Mouse (Mus musculus): ENCODE measurements at regions not wholly inside any gene's neighbourhood (a gene's known extent, or its start where the extent isn't known, plus 50 kb on each side); places are given as distances from the start of the nearest gene placed in this dataset.
A peak's percentile ranks its signal among the peaks of the same experiment; 100 is the strongest.

DNA sequence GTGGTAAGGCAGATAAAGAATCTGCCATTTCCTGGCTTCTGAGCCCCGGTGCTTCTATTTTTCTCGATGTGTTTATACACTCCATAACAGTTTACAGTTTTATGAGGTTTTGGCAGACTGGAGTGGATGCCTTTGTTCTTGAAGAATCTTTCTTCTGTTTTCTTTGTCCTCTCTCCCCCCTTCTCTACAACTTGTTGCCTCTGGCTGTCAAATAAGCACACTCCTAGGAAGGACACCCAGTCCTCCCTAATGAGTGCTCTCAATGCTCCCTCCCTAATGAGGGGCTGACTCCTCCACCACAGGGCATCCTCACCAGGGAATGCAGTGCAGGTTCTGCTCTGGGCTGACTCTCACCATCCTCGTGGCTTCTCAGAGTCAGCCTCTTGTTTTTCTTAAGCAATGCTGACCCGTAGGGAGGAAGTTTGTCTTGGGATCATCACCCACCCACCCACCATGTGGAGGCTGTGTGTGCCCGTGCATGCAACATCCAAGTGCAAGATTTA is 486.9 kb upstream of the Tbx3 start:
- H3K4me3 ChIP-seq (ENCODE audit: low read depth, low read length): no peak overlapping the region
- ATAC-seq: no peak
- H3K27me3 ChIP-seq (ENCODE audit: insufficient read depth, low read length): no peaks in the 10 kb centered on the region
- no peaks in the 10 kb centered on the region for H3K36me3 ChIP-seq (replicated peaks; ENCODE audit: insufficient read depth, low read length)
- H3K9me3 ChIP-seq (ENCODE audit: low read length): no peaks in the 10 kb centered on the region
- no peaks in the 10 kb centered on the region for H3K4me1 ChIP-seq (ENCODE audit: insufficient read depth)
- 31% methylated on average over 5 of the region's 5 CpGs for WGBS (ENCODE audit: insufficient replicate concordance)
- H3K27ac ChIP-seq (ENCODE audit: low read depth): no peak overlapping the region
- no peak overlapping the region for H3K9ac ChIP-seq (replicated peaks)
- DNase-seq: no peak
- no peak for TF ChIP-seq EP300 (IDR thresholded peaks at IDR 0.05; ENCODE audit: low read depth)
- no peak for TF ChIP-seq CTCF (IDR thresholded peaks at IDR 0.05; ENCODE audit: low read depth)
- H3K4me2 ChIP-seq (ENCODE audit: low read depth, low read length): no peak overlapping the region

DNA sequence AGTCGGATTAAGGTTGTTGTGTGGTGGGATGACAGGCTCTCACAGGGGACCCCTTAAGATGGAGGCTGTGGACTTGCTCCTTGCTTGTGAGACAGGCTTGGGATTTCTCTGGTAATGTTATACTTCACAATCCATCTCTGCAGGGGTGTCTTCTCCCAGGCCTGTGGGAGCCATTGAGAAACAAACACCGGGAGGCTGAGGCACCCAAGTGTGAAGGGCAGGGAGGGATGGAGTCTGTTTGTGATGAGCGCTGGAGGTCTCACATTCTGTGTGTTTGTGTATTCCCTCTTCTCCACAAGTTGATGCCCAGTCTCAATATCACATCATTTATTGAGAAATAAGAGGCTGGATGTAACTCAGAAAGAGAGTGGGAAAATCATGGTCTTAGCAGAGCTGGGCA is 483.9 kb upstream of the Tbx3 start:
- WGBS (ENCODE audit: insufficient replicate concordance): 57% methylated on average over 3 of the region's 3 CpGs
- DNase-seq: no peak
- Histone ChIP-seq H3K36me3 (replicated peaks; ENCODE audit: insufficient read depth, low read length) (no peaks in the 10 kb centered on the region), H3K9me3 (ENCODE audit: low read length) (peaks cover 3% of the 10 kb centered on the region; the same call in 1 of the 2 replicates), H3K4me2 (ENCODE audit: low read depth, low read length) (no peak overlapping the region), H3K4me3 (ENCODE audit: low read depth, low read length) (no peak overlapping the region), H3K9ac (replicated peaks) (no peak overlapping the region), H3K27me3 (ENCODE audit: insufficient read depth, low read length) (no peaks in the 10 kb centered on the region), H3K27ac (ENCODE audit: low read depth) (no peak overlapping the region), H3K4me1 (ENCODE audit: insufficient read depth) (no peaks in the 10 kb centered on the region)
- no peak for ATAC-seq
- TF ChIP-seq EP300 (IDR thresholded peaks at IDR 0.05; ENCODE audit: low read depth) (no peak), CTCF (IDR thresholded peaks at IDR 0.05; ENCODE audit: low read depth) (no peak)

DNA sequence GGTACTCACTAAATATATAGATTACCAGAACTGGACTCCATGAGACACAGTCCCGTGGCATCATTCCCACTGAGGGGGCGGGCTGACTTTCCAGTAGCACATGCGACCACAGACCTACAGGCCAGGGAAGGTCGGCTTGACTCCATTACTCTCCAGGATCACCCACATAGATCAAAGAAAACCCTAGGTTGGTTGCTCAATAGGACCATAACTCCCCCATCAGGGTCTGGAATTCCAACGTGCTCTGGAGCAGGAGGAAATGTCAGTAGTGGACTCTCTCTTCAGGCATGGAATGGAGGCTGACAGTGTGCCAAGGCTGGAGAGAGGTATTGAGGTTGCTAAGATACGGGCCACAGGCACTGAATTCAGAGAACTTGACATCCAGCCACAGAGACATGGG is 482.0 kb upstream of the Tbx3 start:
- DNase-seq: no peak

DNA sequence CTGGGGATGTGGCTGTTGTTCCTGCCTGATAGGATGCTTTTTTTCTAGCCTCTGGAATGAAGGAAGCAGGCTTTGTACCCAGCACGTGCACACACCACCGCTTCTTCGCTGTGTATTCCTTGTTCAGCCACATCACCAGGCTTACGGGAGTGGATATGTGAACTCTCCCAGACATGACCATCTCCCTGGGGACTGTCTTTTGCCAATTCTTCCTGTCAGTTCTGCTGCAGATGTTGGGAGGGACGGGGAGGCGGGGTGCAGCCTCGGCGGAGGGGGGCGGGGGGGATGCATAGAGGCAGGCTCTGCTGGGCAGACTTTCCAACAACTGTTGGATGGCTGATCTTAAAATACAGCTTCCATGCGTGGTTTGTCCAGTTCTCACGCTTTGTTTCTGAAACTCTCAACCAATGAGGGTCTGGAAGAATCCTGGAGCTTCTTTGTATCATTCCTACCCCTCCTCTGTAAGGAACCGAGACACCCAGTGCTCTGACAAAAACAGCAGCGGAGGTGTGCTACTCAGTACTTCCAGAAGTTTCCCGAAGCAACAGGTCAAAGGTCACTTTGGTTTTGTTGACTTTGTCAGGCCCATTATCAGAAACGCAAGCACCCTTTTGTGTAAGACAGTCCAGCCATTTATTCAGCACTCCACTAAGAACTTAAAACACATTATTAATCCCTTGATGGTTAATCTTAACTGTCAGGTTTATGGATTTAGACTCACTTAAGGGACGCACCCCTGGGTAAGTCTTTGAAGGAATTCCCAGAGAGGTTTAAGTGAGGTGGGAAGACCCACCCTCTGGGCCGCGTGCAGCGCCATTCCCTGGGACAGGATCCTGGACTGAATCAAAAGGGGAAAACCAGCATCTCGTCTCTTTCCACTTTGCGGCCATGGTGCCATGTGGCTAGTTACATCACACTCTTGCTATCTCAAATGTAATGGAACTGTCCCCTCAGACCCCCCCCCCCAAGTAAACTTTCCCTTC is 476.5 kb upstream of the Tbx3 start:
- Histone ChIP-seq H3K36me3 (replicated peaks; ENCODE audit: insufficient read depth, low read length) (no peaks in the 10 kb centered on the region), H3K9me3 (ENCODE audit: low read length) (peaks cover 3% of the 10 kb centered on the region; the same call in 1 of the 2 replicates), H3K4me1 (ENCODE audit: insufficient read depth) (no peaks in the 10 kb centered on the region), H3K4me2 (ENCODE audit: low read depth, low read length) (no peak overlapping the region), H3K9ac (replicated peaks) (no peak overlapping the region), H3K27ac (ENCODE audit: low read depth) (no peak overlapping the region), H3K4me3 (ENCODE audit: low read depth, low read length) (no peak overlapping the region), H3K27me3 (ENCODE audit: insufficient read depth, low read length) (no peaks in the 10 kb centered on the region)
- WGBS (ENCODE audit: insufficient replicate concordance): 65% methylated on average over 21 of the region's 21 CpGs
- ATAC-seq (no peak), DNase-seq (no peak)
- no peak for TF ChIP-seq CTCF (IDR thresholded peaks at IDR 0.05; ENCODE audit: low read depth)
- no peak for TF ChIP-seq EP300 (IDR thresholded peaks at IDR 0.05; ENCODE audit: low read depth)

More for the DNA sequence above, 482.0 kb upstream of the Tbx3 start:
- Histone ChIP-seq H3K4me2 (ENCODE audit: low read depth, low read length) (no peak overlapping the region), H3K4me1 (ENCODE audit: insufficient read depth) (no peaks in the 10 kb centered on the region), H3K27me3 (ENCODE audit: insufficient read depth, low read length) (no peaks in the 10 kb centered on the region), H3K36me3 (replicated peaks; ENCODE audit: insufficient read depth, low read length) (no peaks in the 10 kb centered on the region), H3K9ac (replicated peaks) (no peak overlapping the region), H3K4me3 (ENCODE audit: low read depth, low read length) (no peak overlapping the region), H3K27ac (ENCODE audit: low read depth) (no peak overlapping the region), H3K9me3 (ENCODE audit: low read length) (peaks cover 3% of the 10 kb centered on the region; the same call in 1 of the 2 replicates)
- ATAC-seq: no peak
- WGBS (ENCODE audit: insufficient replicate concordance): 44% methylated on average over 6 of the region's 6 CpGs
- TF ChIP-seq CTCF (IDR thresholded peaks at IDR 0.05; ENCODE audit: low read depth) (no peak), EP300 (IDR thresholded peaks at IDR 0.05; ENCODE audit: low read depth) (no peak)

DNA sequence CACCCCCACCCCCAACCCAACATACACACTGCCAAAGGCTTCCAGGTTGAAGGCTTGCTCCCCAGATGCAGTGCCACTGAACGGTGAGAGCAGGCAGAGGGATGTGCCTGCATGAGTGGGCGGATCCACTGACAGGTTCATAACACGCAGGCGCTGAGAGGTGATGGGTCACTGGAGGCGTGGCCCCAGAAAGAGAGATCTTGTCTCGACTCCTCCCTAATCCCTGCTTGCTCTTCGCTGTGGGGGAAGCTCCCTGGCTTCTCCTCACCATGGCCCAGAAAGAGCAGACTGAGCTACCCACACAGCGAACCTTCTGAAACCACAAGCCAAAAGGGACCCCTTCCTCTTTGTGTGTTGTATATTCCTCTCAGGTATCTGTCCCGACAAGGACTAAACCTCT is 470.6 kb upstream of the Tbx3 start:
- H3K4me3 ChIP-seq (ENCODE audit: low read depth, low read length): no peak overlapping the region
- no peaks in the 10 kb centered on the region for H3K4me1 ChIP-seq (ENCODE audit: insufficient read depth)
- DNase-seq (peak; percentile 22), ATAC-seq (peak; percentile 41; the same call in 1 of the 2 replicates)
- H3K4me2 ChIP-seq (ENCODE audit: low read depth, low read length): no peak overlapping the region
- no peak for TF ChIP-seq CTCF (IDR thresholded peaks at IDR 0.05; ENCODE audit: low read depth)
- TF ChIP-seq EP300 (IDR thresholded peaks at IDR 0.05; ENCODE audit: low read depth): no peak
- no peak overlapping the region for H3K9ac ChIP-seq (replicated peaks)
- H3K27ac ChIP-seq (ENCODE audit: low read depth): no peak overlapping the region
- no peaks in the 10 kb centered on the region for H3K27me3 ChIP-seq (ENCODE audit: insufficient read depth, low read length)
- no peaks in the 10 kb centered on the region for H3K9me3 ChIP-seq (ENCODE audit: low read length)
- 22% methylated on average over 9 of the region's 9 CpGs for WGBS (ENCODE audit: insufficient replicate concordance)
- H3K36me3 ChIP-seq (replicated peaks; ENCODE audit: insufficient read depth, low read length): no peaks in the 10 kb centered on the region

DNA sequence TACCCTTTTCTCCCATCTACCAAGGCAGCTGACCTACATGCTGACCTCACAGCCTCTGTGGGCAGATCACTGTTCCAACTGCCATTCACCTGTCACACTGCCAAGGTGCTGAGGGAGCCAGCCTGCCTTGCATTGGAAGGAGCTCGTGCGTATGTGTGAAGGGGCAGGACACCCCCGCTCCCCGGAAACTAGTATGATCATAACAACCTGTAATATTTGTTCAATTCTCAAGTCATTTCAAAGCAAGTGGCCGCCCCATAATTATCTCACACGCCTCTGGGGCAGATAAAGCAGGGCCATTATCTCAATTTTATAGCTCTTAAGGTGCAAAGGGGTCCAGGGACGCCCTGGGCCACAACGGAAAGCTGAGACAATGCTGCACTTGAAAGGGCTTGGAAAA is 469.2 kb upstream of the Tbx3 start:
- Histone ChIP-seq H3K4me2 (ENCODE audit: low read depth, low read length) (no peak overlapping the region), H3K36me3 (replicated peaks; ENCODE audit: insufficient read depth, low read length) (no peaks in the 10 kb centered on the region), H3K4me1 (ENCODE audit: insufficient read depth) (no peaks in the 10 kb centered on the region), H3K9ac (replicated peaks) (no peak overlapping the region), H3K27ac (ENCODE audit: low read depth) (no peak overlapping the region), H3K9me3 (ENCODE audit: low read length) (no peaks in the 10 kb centered on the region), H3K27me3 (ENCODE audit: insufficient read depth, low read length) (no peaks in the 10 kb centered on the region), H3K4me3 (ENCODE audit: low read depth, low read length) (no peak overlapping the region)
- TF ChIP-seq EP300 (IDR thresholded peaks at IDR 0.05; ENCODE audit: low read depth) (no peak), CTCF (IDR thresholded peaks at IDR 0.05; ENCODE audit: low read depth) (no peak)
- WGBS (ENCODE audit: insufficient replicate concordance): 53% methylated on average over 8 of the region's 8 CpGs
- DNase-seq (no peak), ATAC-seq (no peak)
